Mouse (Mus musculus): ENCODE results near the gene Olfr905. TPM values are rescaled to one million over a fixed set of nuclear protein-coding genes. Genes with fewer than 3 reads are reported as not detected.

The Olfr905 gene
- polyA plus RNA-seq (2017; shearing (Covaris generic)): not detected

GRCm38 (mm10) chr9:38470807-38471206 lies at the start of gene Olfr905:
Olfr905 (plus strand) TSS chr9:38471107.

DNA sequence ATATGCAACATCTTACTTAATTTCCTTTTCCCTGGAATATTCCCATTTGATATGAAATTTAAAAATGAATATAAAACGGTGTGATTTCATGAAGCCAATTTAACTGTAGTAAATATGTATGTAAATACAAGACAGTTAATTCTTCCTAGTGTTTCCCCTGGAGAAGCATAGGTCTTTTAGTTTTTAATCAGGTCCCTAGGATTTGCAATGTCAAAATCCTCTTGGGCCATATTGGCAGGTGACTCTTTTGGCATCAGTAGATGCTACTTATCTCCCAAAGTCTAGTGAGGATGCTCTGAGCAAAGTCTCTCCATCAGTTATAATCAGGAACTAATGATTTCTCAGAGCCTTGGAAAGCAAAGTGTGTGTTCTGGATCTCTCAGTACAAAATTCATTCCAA lies 41.8 kb upstream of the Olfr905 start, which contains the start of gene Olfr901:
Olfr901 (plus strand) TSS at position 301 of the 400 bp plus-strand sequence.

GRCm38 (mm10) chr9:38447352-38447751 lies 23.6 kb upstream of the Olfr905 start, which contains the start of gene Olfr902:
Olfr902 (plus strand) TSS chr9:38447652.

GRCm38 (mm10) chr9:38462844-38463243 lies 8.1 kb upstream of the Olfr905 start, which contains the start of gene Olfr904:
Olfr904 (plus strand) TSS chr9:38463144.

GRCm38 (mm10) chr9:38486785-38487184 lies 15.9 kb downstream of the Olfr905 start, which contains the start of gene Olfr906:
Olfr906 (plus strand) TSS chr9:38487085.

DNA sequence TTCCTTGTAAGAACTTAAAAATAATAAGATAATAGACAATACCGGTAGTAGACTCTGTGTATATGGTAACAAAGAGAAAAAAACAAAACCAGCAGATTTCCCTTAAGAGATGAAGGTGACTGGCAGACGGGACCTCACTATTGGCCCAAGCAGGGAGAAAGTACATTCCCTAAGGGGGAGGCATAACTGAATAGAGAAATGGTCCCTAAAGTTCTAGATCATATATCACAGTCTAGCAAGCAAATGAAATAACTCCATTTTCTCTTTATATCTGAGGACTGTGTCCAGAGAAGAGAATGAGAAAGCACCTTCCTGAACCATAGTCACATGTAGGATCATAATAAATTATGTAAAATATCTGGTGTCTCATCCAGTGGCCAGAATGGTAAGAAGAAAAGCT lies 24.6 kb downstream of the Olfr905 start, which contains the start of gene Olfr907:
Olfr907 (plus strand) TSS at position 301 of the 400 bp plus-strand sequence.

GRCm38 (mm10) chr9:38521280-38521679 lies 50.4 kb downstream of the Olfr905 start, which contains the start of gene Olfr911-ps1:
Olfr911-ps1 (plus strand) TSS chr9:38521580.

Other genes with a start within 250 kb of the Olfr905 start
- gene Olfr143, start 218.3 kb upstream of the Olfr905 start, polyA plus RNA-seq (2017; shearing (Covaris generic)): not detected
- gene Olfr895, start 203.3 kb upstream of the Olfr905 start, polyA plus RNA-seq (2017; shearing (Covaris generic)): not detected
- not detected for gene Olfr896-ps1, start 180.0 kb upstream of the Olfr905 start, polyA plus RNA-seq (2017; shearing (Covaris generic))
- gene Olfr25, start 142.0 kb upstream of the Olfr905 start, polyA plus RNA-seq (2017; shearing (Covaris generic)): not detected
- not detected for gene Olfr898, start 122.7 kb upstream of the Olfr905 start, polyA plus RNA-seq (2017; shearing (Covaris generic))
- gene Olfr250, start 104.2 kb upstream of the Olfr905 start, polyA plus RNA-seq (2017; shearing (Covaris generic)): not detected
- not detected for gene Olfr251, start 94.0 kb upstream of the Olfr905 start, polyA plus RNA-seq (2017; shearing (Covaris generic))
- not detected for gene Olfr147, start 69.4 kb upstream of the Olfr905 start, polyA plus RNA-seq (2017; shearing (Covaris generic))
- 0.20 TPM for gene Olfr901, start 41.7 kb upstream of the Olfr905 start, polyA plus RNA-seq (2017; shearing (Covaris generic))
- not detected for gene Olfr902, start 23.5 kb upstream of the Olfr905 start, polyA plus RNA-seq (2017; shearing (Covaris generic))
- not detected for gene Olfr904, start 8.0 kb upstream of the Olfr905 start, polyA plus RNA-seq (2017; shearing (Covaris generic))
- gene Olfr906, start 16.0 kb downstream of the Olfr905 start, polyA plus RNA-seq (2017; shearing (Covaris generic)): not detected
- not detected for gene Olfr907, start 24.7 kb downstream of the Olfr905 start, polyA plus RNA-seq (2017; shearing (Covaris generic))
- gene Olfr911-ps1, start 50.5 kb downstream of the Olfr905 start, polyA plus RNA-seq (2017; shearing (Covaris generic)): not detected
- not detected for gene Olfr910, start 66.7 kb downstream of the Olfr905 start, polyA plus RNA-seq (2017; shearing (Covaris generic))
- 0.06 TPM for gene Olfr912, start 109.1 kb downstream of the Olfr905 start, polyA plus RNA-seq (2017; shearing (Covaris generic))
- not detected for gene Olfr913, start 121.7 kb downstream of the Olfr905 start, polyA plus RNA-seq (2017; shearing (Covaris generic))
- not detected for gene Olfr914, start 134.0 kb downstream of the Olfr905 start, polyA plus RNA-seq (2017; shearing (Covaris generic))
- gene Olfr916, start 188.8 kb downstream of the Olfr905 start, polyA plus RNA-seq (2017; shearing (Covaris generic)): not detected
- gene Olfr917, start 194.7 kb downstream of the Olfr905 start, polyA plus RNA-seq (2017; shearing (Covaris generic)): not detected
- gene Olfr918, start 203.5 kb downstream of the Olfr905 start, polyA plus RNA-seq (2017; shearing (Covaris generic)): not detected
- not detected for gene Olfr919, start 232.6 kb downstream of the Olfr905 start, polyA plus RNA-seq (2017; shearing (Covaris generic))
- gene Vwa5a, start 247.2 kb downstream of the Olfr905 start, polyA plus RNA-seq (2017; shearing (Covaris generic)): 44.0 TPM